Mouse (Mus musculus): ENCODE measurements around the gene Slc35a2. TPM values are rescaled to one million over a fixed set of nuclear protein-coding genes. Genes with fewer than 3 reads are reported as not detected.

The Slc35a2 gene
- polyA plus RNA-seq (2014; fragmentation: Illumina TruSeq; extraction: RNeasy Lipid Tissue Mini Kit (QIAGEN cat#74804); ENCODE audit: low read depth, low replicate concordance), result 7.2 TPM

GRCm38 (mm10) chrX:7883841-7884567, at the start of gene Slc35a2:
Gene Slc35a2 (plus strand): TSS chrX:7884028.

GRCm38 (mm10) chrX:7841163-7842162, 42.4 kb upstream of the Slc35a2 start, which contains the start of gene Otud5:
Gene Otud5 (plus strand): TSS chrX:7841364.

GRCm38 (mm10) chrX:7878007-7878419, 5.8 kb upstream of the Slc35a2 start, which contains the start of gene Pim2:
Gene Pim2 (plus strand): TSS chrX:7878262.

GRCm38 (mm10) chrX:7898880-7899874, 15.3 kb downstream of the Slc35a2 start, which contains the start of the genes Pqbp1 and Timm17b:
Gene Pqbp1 (minus strand): TSS chrX:7899269.
Gene Timm17b (plus strand): TSS chrX:7899357.

GRCm38 (mm10) chrX:7907735-7908134, 23.9 kb downstream of the Slc35a2 start, which contains the start of gene Gm10491:
Gene Gm10491 (minus strand): TSS chrX:7907835.

GRCm38 (mm10) chrX:7909242-7909641, 25.4 kb downstream of the Slc35a2 start, which contains the start of gene Gm10490:
Gene Gm10490 (plus strand): TSS chrX:7909542.

GRCm38 (mm10) chrX:7919601-7920383, 36.0 kb downstream of the Slc35a2 start, which contains the start of gene Pcsk1n:
Gene Pcsk1n (plus strand): TSS chrX:7919822.

GRCm38 (mm10) chrX:7928270-7928790, 44.5 kb downstream of the Slc35a2 start, which contains the start of gene Eras:
Gene Eras (minus strand): TSS chrX:7928607.

Other genes with a start within 250 kb of the Slc35a2 start
- 14.8 TPM for gene Syp, start 245.6 kb upstream of the Slc35a2 start, polyA plus RNA-seq (2014; fragmentation: Illumina TruSeq; extraction: RNeasy Lipid Tissue Mini Kit (QIAGEN cat#74804); ENCODE audit: low read depth, low replicate concordance)
- gene Prickle3, start 226.8 kb upstream of the Slc35a2 start, polyA plus RNA-seq (2014; fragmentation: Illumina TruSeq; extraction: RNeasy Lipid Tissue Mini Kit (QIAGEN cat#74804); ENCODE audit: low read depth, low replicate concordance), result 5.5 TPM
- gene Plp2, start 212.6 kb upstream of the Slc35a2 start, polyA plus RNA-seq (2014; fragmentation: Illumina TruSeq; extraction: RNeasy Lipid Tissue Mini Kit (QIAGEN cat#74804); ENCODE audit: low read depth, low replicate concordance), result 55.3 TPM
- 0.29 TPM for gene Magix, start 202.8 kb upstream of the Slc35a2 start, polyA plus RNA-seq (2014; fragmentation: Illumina TruSeq; extraction: RNeasy Lipid Tissue Mini Kit (QIAGEN cat#74804); ENCODE audit: low read depth, low replicate concordance)
- 96.3 TPM for gene Gpkow, start 186.9 kb upstream of the Slc35a2 start, polyA plus RNA-seq (2014; fragmentation: Illumina TruSeq; extraction: RNeasy Lipid Tissue Mini Kit (QIAGEN cat#74804); ENCODE audit: low read depth, low replicate concordance)
- 9.0 TPM for gene Wdr45, start 169.7 kb upstream of the Slc35a2 start, polyA plus RNA-seq (2014; fragmentation: Illumina TruSeq; extraction: RNeasy Lipid Tissue Mini Kit (QIAGEN cat#74804); ENCODE audit: low read depth, low replicate concordance)
- gene Gm45208, start 161.8 kb upstream of the Slc35a2 start, polyA plus RNA-seq (2014; fragmentation: Illumina TruSeq; extraction: RNeasy Lipid Tissue Mini Kit (QIAGEN cat#74804); ENCODE audit: low read depth, low replicate concordance), result not detected
- 8.2 TPM for gene Praf2, start 155.6 kb upstream of the Slc35a2 start, polyA plus RNA-seq (2014; fragmentation: Illumina TruSeq; extraction: RNeasy Lipid Tissue Mini Kit (QIAGEN cat#74804); ENCODE audit: low read depth, low replicate concordance)
- 0.23 TPM for gene Ccdc120, start 133.1 kb upstream of the Slc35a2 start, polyA plus RNA-seq (2014; fragmentation: Illumina TruSeq; extraction: RNeasy Lipid Tissue Mini Kit (QIAGEN cat#74804); ENCODE audit: low read depth, low replicate concordance)
- gene Tfe3, start 121.5 kb upstream of the Slc35a2 start, polyA plus RNA-seq (2014; fragmentation: Illumina TruSeq; extraction: RNeasy Lipid Tissue Mini Kit (QIAGEN cat#74804); ENCODE audit: low read depth, low replicate concordance), result 10.4 TPM
- 28.3 TPM for gene Gripap1, start 94.3 kb upstream of the Slc35a2 start, polyA plus RNA-seq (2014; fragmentation: Illumina TruSeq; extraction: RNeasy Lipid Tissue Mini Kit (QIAGEN cat#74804); ENCODE audit: low read depth, low replicate concordance)
- gene Kcnd1, start 61.7 kb upstream of the Slc35a2 start, polyA plus RNA-seq (2014; fragmentation: Illumina TruSeq; extraction: RNeasy Lipid Tissue Mini Kit (QIAGEN cat#74804); ENCODE audit: low read depth, low replicate concordance), result 1.5 TPM
- gene Otud5, start 42.7 kb upstream of the Slc35a2 start, polyA plus RNA-seq (2014; fragmentation: Illumina TruSeq; extraction: RNeasy Lipid Tissue Mini Kit (QIAGEN cat#74804); ENCODE audit: low read depth, low replicate concordance), result 35.6 TPM
- gene Pim2, start 5.8 kb upstream of the Slc35a2 start, polyA plus RNA-seq (2014; fragmentation: Illumina TruSeq; extraction: RNeasy Lipid Tissue Mini Kit (QIAGEN cat#74804); ENCODE audit: low read depth, low replicate concordance), result 9.1 TPM
- gene Pqbp1, start 15.2 kb downstream of the Slc35a2 start, polyA plus RNA-seq (2014; fragmentation: Illumina TruSeq; extraction: RNeasy Lipid Tissue Mini Kit (QIAGEN cat#74804); ENCODE audit: low read depth, low replicate concordance), result 45.8 TPM
- gene Timm17b, start 15.3 kb downstream of the Slc35a2 start, polyA plus RNA-seq (2014; fragmentation: Illumina TruSeq; extraction: RNeasy Lipid Tissue Mini Kit (QIAGEN cat#74804); ENCODE audit: low read depth, low replicate concordance), result 7.5 TPM
- not detected for gene Gm10491, start 23.8 kb downstream of the Slc35a2 start, polyA plus RNA-seq (2014; fragmentation: Illumina TruSeq; extraction: RNeasy Lipid Tissue Mini Kit (QIAGEN cat#74804); ENCODE audit: low read depth, low replicate concordance)
- gene Gm10490, start 25.5 kb downstream of the Slc35a2 start, polyA plus RNA-seq (2014; fragmentation: Illumina TruSeq; extraction: RNeasy Lipid Tissue Mini Kit (QIAGEN cat#74804); ENCODE audit: low read depth, low replicate concordance), result not detected
- gene Pcsk1n, start 35.8 kb downstream of the Slc35a2 start, polyA plus RNA-seq (2014; fragmentation: Illumina TruSeq; extraction: RNeasy Lipid Tissue Mini Kit (QIAGEN cat#74804); ENCODE audit: low read depth, low replicate concordance), result not detected
- not detected for gene Eras, start 44.6 kb downstream of the Slc35a2 start, polyA plus RNA-seq (2014; fragmentation: Illumina TruSeq; extraction: RNeasy Lipid Tissue Mini Kit (QIAGEN cat#74804); ENCODE audit: low read depth, low replicate concordance)
- 1.9 TPM for gene Hdac6, start 63.9 kb downstream of the Slc35a2 start, polyA plus RNA-seq (2014; fragmentation: Illumina TruSeq; extraction: RNeasy Lipid Tissue Mini Kit (QIAGEN cat#74804); ENCODE audit: low read depth, low replicate concordance)
- gene Gata1, start 94.0 kb downstream of the Slc35a2 start, polyA plus RNA-seq (2014; fragmentation: Illumina TruSeq; extraction: RNeasy Lipid Tissue Mini Kit (QIAGEN cat#74804); ENCODE audit: low read depth, low replicate concordance), result not detected
- not detected for gene Glod5, start 134.5 kb downstream of the Slc35a2 start, polyA plus RNA-seq (2014; fragmentation: Illumina TruSeq; extraction: RNeasy Lipid Tissue Mini Kit (QIAGEN cat#74804); ENCODE audit: low read depth, low replicate concordance)
- gene Suv39h1, start 190.7 kb downstream of the Slc35a2 start, polyA plus RNA-seq (2014; fragmentation: Illumina TruSeq; extraction: RNeasy Lipid Tissue Mini Kit (QIAGEN cat#74804); ENCODE audit: low read depth, low replicate concordance), result 7.9 TPM
- gene Was, start 206.5 kb downstream of the Slc35a2 start, polyA plus RNA-seq (2014; fragmentation: Illumina TruSeq; extraction: RNeasy Lipid Tissue Mini Kit (QIAGEN cat#74804); ENCODE audit: low read depth, low replicate concordance), result 0.64 TPM
- gene Wdr13, start 248.9 kb downstream of the Slc35a2 start, polyA plus RNA-seq (2014; fragmentation: Illumina TruSeq; extraction: RNeasy Lipid Tissue Mini Kit (QIAGEN cat#74804); ENCODE audit: low read depth, low replicate concordance), result 69.2 TPM

All from adrenal gland, adult 10 weeks (tissue).